Mouse (Mus musculus) forebrain, embryonic 16.5 days (tissue): ENCODE data around the gene Rbp3. TPM values are rescaled to one million over a fixed set of nuclear protein-coding genes. Genes with fewer than 3 reads are reported as not detected.

Source experiments
- ATAC-seq: fragments of 200-750 bp; cut with Nextera tagmentation; 2 replicates; pipeline ENCODE4 v1.8.0; 2017; ENCODE audit warnings: mild to moderate bottlenecking, moderate library complexity
- H3K27ac ChIP-seq: fragments of 300-500 bp; sonication (generic); 2 replicates; pipeline ENCODE4 v1.5.1; 2014; ENCODE audit warnings: low read length, control low read depth
- H3K27me3 ChIP-seq: fragments of 300-500 bp; sonication (generic); replicated peaks from 2 replicates; pipeline ENCODE4 v1.6.1; 2014; ENCODE audit warnings: low read length; ENCODE audit not compliant: control insufficient read depth, insufficient read depth
- H3K36me3 ChIP-seq: fragments of 300-500 bp; sonication (generic); 2 replicates; pipeline ENCODE4 v1.6.1; 2014; ENCODE audit not compliant: control insufficient read depth, insufficient read depth
- H3K4me1 ChIP-seq: fragments of 300-500 bp; sonication (generic); replicated peaks from 2 replicates; pipeline ENCODE4 v1.6.1; 2014; ENCODE audit warnings: low read length; ENCODE audit not compliant: control insufficient read depth, insufficient read depth
- H3K4me2 ChIP-seq: fragments of 300-500 bp; sonication (generic); 2 replicates; pipeline ENCODE4 v1.6.1; 2014; ENCODE audit warnings: mild to moderate bottlenecking, low read length, control low read depth
- H3K4me3 ChIP-seq: fragments of 300-500 bp; sonication (generic); replicated peaks from 2 replicates; pipeline ENCODE4 v1.5.1; 2014; ENCODE audit warnings: mild to moderate bottlenecking, low read length, control low read depth
- H3K9ac ChIP-seq: fragments of 300-500 bp; sonication (generic); replicated peaks from 2 replicates; pipeline ENCODE4 v1.6.1; 2014; ENCODE audit warnings: low read depth, low read length, control low read depth
- H3K9me3 ChIP-seq: fragments of 300-500 bp; sonication (generic); 2 replicates; pipeline ENCODE4 v1.6.1; 2016; ENCODE audit warnings: low read length; ENCODE audit not compliant: control insufficient read depth
- WGBS: fragments of 180-500 bp; shearing (Covaris S2); extraction: QIAGEN DNeasy Blood & Tissue Kit; methylation state at CpG from one replicate; pipeline ENCODE4 v1.1.7; 2014; 5-methylcytosine and 5-hydroxymethylcytosine counted together
- polyA plus RNA-seq: library from polyadenylated mRNA; unstranded; fragments of >200 nt; fragmentation: Nextera tagmentation; extraction: Ambion mirVana; gene quantifications from 2 replicates; pipeline ENCODE4 v1.2.1, GENCODE M21; 2015

Rbp3 gene
- polyA plus RNA-seq, 1 experiment from 2014 or later = not detected

DNA sequence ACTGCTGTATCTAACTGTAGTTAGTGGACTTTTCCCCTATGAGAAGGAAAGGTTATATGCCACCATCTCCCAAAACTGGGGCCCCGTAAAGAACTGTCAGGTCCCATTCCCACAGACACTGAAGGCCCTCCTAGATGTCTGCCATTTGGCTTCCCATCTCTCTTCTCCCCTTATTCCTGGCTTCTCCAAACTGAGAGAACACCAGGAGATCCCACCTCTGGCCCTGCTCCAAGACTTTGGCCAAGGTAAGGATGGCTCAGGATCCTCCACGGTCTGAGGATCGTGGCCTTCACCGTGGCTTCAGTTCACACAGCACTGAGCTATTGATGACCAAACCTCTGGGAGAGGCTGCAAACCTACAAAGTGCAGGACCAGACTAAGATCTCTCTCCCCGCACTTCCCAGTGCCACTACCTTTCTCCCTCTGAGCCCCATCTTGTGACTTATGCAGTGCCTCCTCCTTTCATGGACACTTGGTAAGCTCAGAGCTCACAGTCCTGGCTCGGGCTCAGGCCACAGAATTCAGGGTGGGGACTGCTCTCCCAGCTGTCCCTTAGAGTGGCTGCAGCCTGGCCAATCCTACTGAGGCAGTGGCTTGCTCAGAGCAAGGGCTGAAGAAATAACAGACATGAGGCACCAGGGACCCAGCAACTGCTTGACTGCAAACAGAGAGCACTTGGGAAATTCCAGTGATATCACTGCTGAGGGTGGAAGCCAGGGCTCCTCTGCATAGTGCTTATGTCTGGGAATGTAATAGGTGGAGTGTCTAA, 39.9 kb downstream of the Rbp3 start:
- H3K27me3 ChIP-seq = no peaks in the 10 kb centered on the region
- H3K4me3 ChIP-seq = no peak overlapping the region
- no peaks in the 10 kb centered on the region for H3K9me3 ChIP-seq
- no peaks in the 10 kb centered on the region; the same call in 1 of the 2 replicates for H3K4me1 ChIP-seq
- H3K9ac ChIP-seq = no peak overlapping the region
- H3K36me3 ChIP-seq = no peaks in the 10 kb centered on the region
- WGBS = 91% methylated on average over 6 of the region's 6 CpGs
- no peak overlapping the region for H3K27ac ChIP-seq
- H3K4me2 ChIP-seq = no peak overlapping the region
- ATAC-seq = no peak

DNA sequence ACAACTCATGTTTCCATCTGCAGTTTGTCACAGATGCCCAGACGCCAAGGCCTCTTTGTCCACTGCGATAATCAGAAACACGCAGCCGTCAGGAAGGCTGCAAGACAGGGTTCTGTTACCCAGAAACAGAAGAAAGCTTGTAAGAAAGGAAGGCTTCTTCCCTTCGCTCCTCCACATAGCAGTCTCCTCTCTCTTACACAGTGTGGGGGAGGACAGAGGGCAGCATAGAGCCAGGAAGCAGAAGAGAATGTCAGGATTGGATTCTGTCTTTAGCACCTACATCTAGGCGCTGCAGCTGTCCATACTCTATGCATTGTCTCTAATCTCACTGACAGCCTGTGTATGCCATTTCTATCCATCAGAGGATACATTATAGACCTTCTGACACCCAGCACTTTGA, 43.6 kb downstream of the Rbp3 start:
- Histone ChIP-seq H3K9me3 (no peaks in the 10 kb centered on the region), H3K27ac (no peak overlapping the region), H3K4me3 (no peak overlapping the region), H3K4me1 (no peaks in the 10 kb centered on the region; the same call in 1 of the 2 replicates), H3K36me3 (no peaks in the 10 kb centered on the region), H3K4me2 (no peak overlapping the region), H3K9ac (no peak overlapping the region), H3K27me3 (no peaks in the 10 kb centered on the region)
- WGBS = 56% methylated on average over 6 of the region's 6 CpGs
- no peak for ATAC-seq

DNA sequence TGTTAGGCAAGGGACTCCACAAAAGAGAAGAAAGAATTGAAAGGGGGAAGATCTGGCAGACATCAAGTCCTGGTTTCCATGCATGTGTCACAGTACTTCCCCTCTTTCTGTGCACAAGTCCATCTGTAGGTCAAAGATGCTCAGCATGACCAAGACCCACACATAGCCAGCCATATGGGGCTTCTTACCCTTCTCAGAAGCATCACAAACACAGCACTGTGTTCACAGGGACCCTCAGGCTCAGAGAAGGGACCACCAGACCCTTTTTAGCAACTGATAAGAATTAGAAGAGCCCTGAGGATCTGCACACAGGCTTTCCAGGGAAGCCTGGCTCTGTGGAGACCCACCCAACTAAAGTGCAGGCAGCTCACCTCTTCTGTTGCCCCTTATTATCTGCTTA, 46.3 kb downstream of the Rbp3 start:
- H3K4me3 ChIP-seq = no peak overlapping the region
- no peaks in the 10 kb centered on the region for H3K27me3 ChIP-seq
- no peak for ATAC-seq
- no peak overlapping the region for H3K4me2 ChIP-seq
- no peaks in the 10 kb centered on the region for H3K9me3 ChIP-seq
- no peaks in the 10 kb centered on the region; the same call in 1 of the 2 replicates for H3K4me1 ChIP-seq
- no peak overlapping the region for H3K9ac ChIP-seq
- no peak overlapping the region for H3K27ac ChIP-seq
- H3K36me3 ChIP-seq = no peaks in the 10 kb centered on the region

DNA sequence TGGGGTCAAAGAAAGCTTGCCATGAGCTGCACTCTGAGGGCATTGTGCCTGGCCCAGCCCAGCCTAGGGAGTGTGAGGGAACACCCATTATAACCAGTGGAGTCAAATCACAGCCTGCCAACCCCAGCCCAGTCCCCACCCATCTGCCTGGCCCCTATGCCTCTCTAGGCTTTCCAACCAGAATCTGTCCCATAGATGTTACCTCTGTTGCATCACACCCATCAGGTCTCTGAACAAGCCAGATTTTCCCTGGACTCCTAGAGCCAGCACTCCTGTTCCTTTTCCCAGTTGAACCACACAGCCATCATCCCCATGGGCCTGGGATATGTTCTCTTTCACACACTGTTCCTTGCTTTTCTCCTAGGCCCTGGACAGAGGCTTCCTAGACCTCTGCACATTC, 47.6 kb downstream of the Rbp3 start:
- H3K36me3 ChIP-seq = no peaks in the 10 kb centered on the region
- H3K4me1 ChIP-seq = no peaks in the 10 kb centered on the region; the same call in 1 of the 2 replicates
- H3K4me2 ChIP-seq = no peak overlapping the region
- no peak for ATAC-seq
- no peaks in the 10 kb centered on the region for H3K27me3 ChIP-seq
- no peak overlapping the region for H3K9ac ChIP-seq
- H3K4me3 ChIP-seq = no peak overlapping the region
- H3K9me3 ChIP-seq = no peaks in the 10 kb centered on the region
- no peak overlapping the region for H3K27ac ChIP-seq

DNA sequence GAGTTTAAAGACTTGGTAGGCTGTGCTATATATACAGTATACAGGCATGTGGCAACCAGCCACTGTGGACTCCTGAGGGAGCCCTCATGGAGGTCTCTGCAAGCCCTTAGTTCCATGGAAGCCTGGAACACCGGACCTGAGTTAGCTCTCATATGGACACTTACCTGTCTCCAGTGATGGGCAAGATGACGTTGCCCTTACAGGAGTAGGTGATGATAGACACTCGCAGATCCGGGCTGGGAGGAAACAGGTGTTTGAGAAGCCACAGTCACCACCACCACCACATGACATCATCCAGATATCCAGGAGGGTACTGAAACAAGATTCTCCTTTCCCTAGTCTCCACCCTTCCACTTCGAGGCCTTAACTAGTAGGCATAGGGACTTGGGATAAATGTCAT, 48.6 kb downstream of the Rbp3 start:
- WGBS = 94% methylated on average over 5 of the region's 5 CpGs
- Histone ChIP-seq H3K27me3 (no peaks in the 10 kb centered on the region), H3K27ac (no peak overlapping the region), H3K4me1 (no peaks in the 10 kb centered on the region; the same call in 1 of the 2 replicates), H3K9ac (no peak overlapping the region), H3K4me3 (no peak overlapping the region), H3K36me3 (no peaks in the 10 kb centered on the region), H3K4me2 (no peak overlapping the region), H3K9me3 (no peaks in the 10 kb centered on the region)
- ATAC-seq = no peak

Other genes with a start within 250 kb of the Rbp3 start
- 3.0 and 5.1 TPM in 2 replicates for gene Gdf10, start 30.4 kb upstream of the Rbp3 start, polyA plus RNA-seq
- not detected in 2 replicates for gene Gdf2, start 13.0 kb upstream of the Rbp3 start, polyA plus RNA-seq
- gene Zfp488, start 24.8 kb downstream of the Rbp3 start, polyA plus RNA-seq = 0.15 and 0.20 TPM in 2 replicates
- not detected in 2 replicates for gene Gm30083, start 61.2 kb downstream of the Rbp3 start, polyA plus RNA-seq
- not detected in 2 replicates for gene Gm5460, start 62.8 kb downstream of the Rbp3 start, polyA plus RNA-seq
- not detected in 2 replicates for gene Antxrl, start 98.7 kb downstream of the Rbp3 start, polyA plus RNA-seq
- 0.37 TPM in 1 of 2 replicates, not detected in the other for gene Anxa8, start 132.0 kb downstream of the Rbp3 start, polyA plus RNA-seq
- not detected in 2 replicates for gene A630023A22Rik, start 148.8 kb downstream of the Rbp3 start, polyA plus RNA-seq
- 0.11 TPM in 2 replicates for gene Npy4r, start 198.5 kb downstream of the Rbp3 start, polyA plus RNA-seq
- gene Gprin2, start 247.7 kb downstream of the Rbp3 start, polyA plus RNA-seq = 4.2 and 6.1 TPM in 2 replicates